Mouse (Mus musculus) cerebellum, postnatal 10 days (tissue): ENCODE measurements around the gene Cep295.
"Not testable (repeated sequence)": the region's sequence is repeated elsewhere in the genome, so short reads cannot be mapped to it uniquely, and the experiment has no call there.

Experiments
- DNase-seq, 2 experiments: peaks; one replicate each; pipeline ENCODE4 v3.0.0; 2021; ENCODE audit warnings: mixed read lengths in 2 of 2

Gene Cep295

DNA sequence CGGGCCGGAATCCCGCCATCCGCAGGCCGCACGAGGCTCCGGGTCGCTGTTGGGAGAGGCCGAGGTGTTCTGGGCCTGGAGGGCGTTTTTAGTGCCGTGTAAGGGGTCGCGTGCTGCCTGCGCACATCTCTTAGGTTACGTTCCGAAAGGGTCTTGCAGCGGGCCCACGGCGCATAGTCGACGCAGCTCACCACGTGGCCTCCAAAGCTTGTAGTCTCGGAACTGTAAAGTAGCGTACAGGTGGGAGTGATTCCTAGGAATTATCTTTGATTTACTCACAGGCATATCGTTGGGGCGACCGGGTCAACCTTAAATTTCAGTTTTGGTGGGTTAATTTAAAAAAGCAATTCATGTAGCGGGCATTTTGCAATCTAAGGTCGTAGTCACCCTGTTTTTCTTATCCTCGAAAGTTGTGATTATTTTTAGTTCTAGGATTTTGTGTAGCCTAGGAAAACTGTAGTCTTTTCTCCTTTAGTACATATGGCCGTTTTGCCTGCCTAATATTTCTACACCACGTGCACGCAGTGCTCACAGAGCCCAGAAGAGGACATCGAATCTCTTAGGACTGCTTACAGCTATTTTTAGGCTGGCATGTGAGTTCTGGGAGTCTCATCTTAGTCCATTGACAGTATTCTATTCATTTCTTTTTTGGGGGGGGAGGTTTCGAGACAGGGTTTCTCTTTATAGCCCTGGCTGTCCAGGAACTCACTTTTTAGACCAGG is 51.0 kb downstream of the Cep295 start, which contains the start of gene 4931406C07Rik:
TSS of gene 4931406C07Rik (minus strand) at position 51 of the 722 bp plus-strand sequence.
- peak in 1 of 2 experiments; percentile 19 for DNase-seq

DNA sequence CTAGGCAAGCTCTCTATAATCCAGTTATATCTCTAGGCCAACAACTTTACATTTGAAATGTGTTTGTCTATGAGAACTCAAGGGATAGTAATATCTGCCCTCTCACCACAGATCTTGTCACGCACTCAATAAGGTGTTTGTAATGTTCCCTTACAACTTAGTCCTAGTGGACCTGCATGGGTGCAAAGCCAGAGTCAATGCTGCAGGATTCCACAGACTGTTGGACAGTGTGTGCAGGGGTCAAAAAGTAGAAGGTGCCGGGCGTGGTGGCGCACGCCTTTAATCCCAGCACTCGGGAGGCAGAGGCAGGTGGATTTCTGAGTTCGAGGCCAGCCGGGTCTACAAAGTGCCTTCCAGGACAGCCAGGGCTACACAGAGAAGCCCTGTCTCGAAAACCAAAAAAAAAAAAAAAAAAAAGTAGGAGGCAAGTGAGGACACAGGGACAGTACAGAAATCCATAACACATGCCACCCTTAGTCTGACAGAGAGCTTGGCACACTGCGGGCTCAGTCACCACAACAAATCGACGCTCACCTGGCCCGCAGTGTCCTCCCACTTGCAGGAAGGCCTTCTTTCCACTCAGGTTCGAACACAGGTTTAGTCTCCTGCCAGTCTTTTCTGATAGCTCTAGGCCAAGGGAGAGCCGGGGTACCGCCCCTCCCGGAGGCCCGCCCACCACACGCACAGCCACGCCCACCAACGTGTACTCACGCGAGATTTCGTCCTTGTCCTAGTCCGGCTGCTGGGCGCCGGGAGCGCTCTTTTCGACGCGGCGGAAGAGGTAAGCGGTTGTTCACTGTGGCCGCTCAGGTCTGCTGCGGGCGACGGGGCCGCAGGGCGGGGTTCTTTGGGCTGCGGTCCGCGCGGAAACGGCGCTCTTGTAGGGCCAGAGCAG is 51.8 kb downstream of the Cep295 start, which contains the start of gene Taf1d:
TSS of gene Taf1d (plus strand) at position 712 of the 895 bp plus-strand sequence.
- peak; percentile 99 for DNase-seq

DNA sequence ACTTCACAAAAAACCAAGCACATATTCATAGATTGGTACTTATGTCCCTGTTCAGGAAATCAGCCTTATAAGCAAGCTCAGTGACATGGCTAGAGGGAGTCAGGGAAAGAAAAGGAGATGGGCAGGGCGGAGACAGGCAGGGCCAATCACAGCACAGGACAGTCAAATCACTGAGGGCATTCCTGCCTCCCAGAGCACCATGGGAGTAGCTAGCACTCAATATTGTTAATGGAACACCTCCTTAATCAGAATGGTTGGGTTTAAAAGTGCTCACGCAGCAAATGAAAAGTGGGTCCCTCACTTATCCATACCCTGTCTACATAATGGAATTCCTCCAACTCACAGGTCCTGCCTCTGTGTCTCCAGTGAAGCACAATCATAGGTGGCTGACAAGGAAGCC is 54.7 kb downstream of the Cep295 start:
- DNase-seq: no peak

DNA sequence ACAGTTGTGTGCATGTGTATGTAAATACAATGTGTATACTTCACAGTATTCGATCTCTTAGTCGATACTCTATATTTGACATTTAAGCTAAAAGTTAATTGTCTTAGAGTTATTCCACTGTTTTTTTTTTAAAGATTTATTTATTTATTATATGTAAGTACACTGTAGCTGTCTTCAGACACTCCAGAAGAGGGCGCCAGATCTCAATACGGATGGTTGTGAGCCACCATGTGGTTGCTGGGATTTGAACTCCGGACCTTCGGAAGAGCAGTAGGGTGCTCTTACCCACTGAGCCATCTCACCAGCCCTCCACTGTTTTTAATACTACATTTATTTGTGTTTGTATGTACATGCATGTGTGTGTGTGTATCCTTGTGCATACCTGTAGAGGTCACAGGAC is 55.6 kb downstream of the Cep295 start:
- not testable (repeated sequence) for DNase-seq

DNA sequence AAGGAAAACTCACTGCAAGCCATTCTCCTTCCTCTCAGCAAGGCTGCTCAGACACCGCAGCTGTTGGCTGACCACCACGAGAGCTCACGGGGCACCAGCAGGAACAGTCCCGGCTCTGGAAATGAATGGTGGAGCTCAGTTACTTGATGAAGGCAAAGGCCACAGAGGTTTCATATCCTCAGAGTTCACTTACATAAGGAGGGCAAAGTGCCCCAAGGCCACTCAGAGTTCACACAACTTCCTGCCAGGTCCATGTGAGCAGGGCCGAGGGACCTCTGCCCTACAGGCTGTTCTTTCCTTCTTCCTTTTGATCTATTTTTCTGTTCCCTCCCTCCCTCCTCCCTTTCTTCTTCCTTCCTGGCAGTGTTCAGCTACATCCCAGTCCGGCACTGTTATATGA is 56.2 kb downstream of the Cep295 start:
- DNase-seq: no peak

DNA sequence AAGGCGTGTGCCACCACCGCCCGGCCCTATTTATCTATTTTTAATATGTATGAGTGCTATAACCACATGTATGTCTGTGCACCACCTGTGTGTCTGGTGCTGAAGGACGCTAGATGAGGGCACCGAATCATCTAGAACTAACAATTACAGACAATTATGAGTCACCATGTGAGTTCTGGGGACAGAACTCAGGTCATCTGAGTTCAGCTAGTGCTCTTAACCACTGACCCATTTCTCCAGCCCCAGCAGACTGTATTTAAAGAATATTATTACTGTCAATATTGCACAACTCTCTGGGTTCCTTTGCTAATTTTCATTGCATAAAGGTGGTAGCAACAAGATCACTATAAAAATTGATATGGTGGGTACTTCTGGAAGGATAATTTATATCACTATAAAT is 57.5 kb downstream of the Cep295 start:
- no peak for DNase-seq

DNA sequence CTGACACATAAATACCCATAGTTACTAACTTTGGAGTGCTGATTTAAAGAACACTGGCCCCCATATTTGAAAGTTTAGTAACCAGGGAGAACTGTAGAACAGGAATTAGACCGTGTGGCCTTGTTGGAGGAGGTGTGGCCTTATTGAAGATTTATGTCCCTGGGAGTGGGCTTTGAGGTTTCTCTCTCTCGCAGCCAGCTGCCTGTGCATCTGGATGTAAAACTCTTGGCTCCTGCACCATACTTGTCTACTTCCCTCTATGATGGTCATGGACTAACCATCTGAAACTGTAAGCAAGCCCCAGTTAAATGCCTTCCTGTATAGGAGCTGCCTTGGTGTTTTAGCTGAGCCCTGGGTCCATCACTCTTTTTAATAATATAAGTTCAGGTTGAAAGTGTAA is 59.1 kb downstream of the Cep295 start:
- no peak for DNase-seq

DNA sequence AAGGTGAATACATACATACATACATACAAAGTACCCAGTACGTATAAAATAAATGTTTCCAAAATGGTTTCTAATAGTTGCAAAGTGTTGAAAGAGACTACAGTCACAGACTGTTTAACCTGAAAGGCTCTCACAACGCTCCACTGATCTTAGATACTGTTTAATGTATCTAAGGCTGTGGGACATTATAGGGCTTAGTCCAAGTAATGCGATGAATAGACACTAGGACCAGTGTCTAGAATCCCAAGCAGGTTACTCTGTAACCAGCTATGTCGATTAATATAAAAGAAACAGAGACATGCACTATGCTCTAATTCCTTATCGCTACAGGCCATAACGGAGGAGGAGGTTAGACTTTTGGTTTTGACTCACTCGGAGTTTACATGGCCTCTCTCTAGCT is 60.5 kb downstream of the Cep295 start:
- DNase-seq: no peak

DNA sequence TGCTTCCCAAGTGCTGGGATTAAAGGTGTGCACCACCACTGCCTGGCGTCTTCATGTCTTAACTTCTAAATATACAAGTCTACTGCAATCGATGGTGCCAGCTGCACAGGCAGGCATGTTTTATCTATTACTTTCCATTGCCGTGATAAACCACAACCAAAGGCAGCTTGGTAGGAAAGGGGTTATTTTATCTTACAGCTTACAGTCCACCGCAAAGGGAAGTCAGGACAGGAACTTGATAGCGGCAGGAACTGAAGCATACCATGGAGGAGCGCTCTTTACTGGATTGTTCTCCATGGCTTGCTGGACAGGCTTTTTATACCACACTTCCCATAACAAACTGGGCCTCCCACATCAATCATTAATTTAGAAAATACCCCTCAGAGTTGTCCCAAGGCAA is 68.3 kb downstream of the Cep295 start:
- no peak for DNase-seq

DNA sequence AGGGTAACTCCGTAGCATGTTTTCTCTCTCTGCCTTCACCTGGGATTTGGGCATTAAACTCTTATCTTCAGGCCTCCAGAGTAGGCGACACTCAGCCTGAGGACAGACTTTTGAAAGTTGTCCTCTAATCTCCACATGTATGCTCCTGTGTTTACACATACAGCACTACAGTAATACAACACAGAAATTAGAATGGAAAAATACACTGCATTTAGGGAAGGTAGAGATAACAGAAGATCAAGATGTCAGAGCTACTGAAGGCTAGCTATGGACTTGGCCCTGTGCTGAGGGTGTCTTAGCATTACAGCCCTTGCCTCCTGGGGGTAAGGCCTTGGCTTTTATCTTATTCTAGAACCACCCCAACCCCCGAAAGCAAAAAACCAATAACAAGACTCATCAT is 69.2 kb downstream of the Cep295 start:
- no peak for DNase-seq

DNA sequence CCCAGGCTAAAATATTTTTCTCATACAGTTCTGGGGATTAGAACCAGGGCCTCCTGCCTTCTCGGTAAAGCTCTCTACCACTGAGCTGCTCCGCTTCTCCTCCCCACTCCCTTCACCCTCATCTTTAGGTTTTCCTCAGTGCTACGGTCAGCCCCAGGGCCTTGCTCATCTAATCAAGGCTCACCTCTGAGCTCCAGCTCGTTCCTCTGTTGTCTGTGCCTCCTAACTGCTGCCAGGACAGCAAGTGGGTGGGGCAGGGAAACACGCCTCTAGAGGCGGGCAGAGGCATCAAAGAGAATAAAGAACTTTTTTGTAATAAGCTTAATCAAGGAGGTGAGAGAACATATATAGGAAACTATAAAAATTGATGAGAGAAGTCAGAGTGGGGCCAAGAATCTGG is 69.7 kb downstream of the Cep295 start:
- no peak for DNase-seq

DNA sequence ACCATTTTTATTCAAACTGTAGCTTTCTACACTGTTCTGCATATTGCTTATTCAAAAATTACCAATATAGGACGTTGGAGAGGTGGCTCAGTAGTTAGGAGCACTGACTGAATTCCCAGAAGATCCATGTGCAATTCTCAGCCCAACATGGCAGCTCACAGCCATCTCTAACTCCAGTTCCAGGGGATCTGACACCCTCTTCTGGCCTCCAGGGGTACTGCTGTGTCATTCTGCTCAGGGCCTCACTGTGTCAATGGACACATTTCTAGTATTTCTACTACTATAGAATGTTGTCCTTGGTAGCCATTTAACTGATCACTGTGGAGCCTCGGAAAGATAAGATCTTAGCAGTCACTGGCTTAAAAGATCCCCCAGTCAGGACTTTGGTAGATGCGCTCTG is 72.1 kb downstream of the Cep295 start:
- no peak for DNase-seq

DNA sequence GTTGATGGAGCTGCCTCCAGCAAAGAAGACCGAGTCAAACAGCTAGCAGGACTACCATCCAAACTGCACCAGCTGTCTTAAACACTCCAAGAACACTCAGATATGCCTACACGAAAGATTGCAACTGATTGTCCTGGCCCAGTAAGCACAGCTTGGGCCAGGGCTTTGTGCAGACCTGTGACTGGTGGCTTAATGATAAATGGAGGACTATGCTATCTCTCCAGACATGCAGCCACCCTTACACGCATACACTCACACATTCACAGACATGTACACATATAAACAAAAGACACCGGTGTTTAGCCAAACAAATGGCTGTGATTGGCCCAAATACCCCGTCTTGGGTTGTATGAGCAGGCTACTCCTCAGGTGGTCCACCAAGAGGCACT is 77.1 kb downstream of the Cep295 start:
- DNase-seq: no peak

DNA sequence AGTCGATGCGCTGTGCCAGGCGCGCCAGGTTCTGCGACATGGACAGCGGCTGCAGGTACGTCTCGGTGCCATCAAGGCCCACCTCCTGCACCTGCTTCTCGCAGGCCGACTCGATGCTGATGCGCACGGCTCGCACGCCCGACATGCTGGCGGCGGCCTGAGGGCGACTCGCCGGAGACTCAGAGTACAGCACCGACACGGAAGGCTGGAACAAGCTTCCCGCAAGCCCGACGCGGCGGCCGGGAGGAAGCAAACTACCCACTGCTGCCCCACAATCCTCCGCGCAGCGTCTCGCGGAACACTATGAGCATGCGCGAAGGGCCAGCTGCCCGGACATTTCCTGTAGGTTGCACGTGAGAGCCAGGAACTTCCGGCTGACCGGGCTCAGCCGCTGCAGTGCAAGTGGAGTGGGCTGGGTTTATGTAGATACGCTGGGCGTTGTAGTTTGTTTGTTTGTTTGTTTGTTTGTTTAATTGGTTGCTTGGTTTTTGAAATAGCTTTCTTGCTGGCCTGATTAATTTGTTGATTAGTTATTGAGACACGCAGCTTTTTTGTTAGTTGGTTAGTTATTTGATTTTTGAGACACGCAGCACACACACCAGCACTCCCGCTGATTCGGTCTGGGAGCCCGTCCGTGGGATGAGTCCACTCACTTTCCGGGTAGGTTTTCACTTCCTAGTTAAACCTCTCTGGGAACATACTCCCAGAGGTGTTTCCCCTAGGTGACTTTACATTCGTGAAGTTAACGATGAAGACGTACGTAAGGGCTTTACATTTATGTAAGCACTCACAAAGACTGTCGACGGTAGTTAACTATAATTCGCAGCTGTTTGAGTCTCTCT is 77.7 kb downstream of the Cep295 start, which contains the start of gene Med17:
TSS of gene Med17 (minus strand) at position 283 of the 842 bp plus-strand sequence.
- DNase-seq: peak; percentile 94 to 96

DNA sequence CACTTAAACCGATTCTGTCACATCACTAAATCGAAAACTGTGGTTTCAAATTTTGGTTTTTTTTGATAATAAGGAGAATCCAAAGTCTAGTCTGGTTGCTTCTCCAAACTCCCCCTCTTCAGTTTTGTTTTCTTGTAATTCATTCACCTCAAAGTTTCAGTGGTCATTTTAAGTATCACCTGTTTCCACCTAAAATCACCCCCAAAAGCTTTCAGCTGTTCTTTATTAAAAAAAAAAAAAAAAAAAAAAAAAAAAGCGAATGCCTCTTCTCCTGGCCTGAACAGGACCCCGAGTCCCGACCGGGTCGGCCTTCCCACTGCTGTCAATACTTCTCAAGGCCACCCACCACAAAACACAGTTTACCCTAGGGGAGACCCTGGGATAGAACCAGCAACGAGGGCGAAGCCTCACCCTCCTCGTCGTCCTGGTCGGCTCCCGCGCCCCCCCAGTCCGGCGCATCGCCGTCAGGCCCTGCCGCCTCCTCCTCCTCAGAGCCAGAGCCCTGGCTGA is 78.4 kb downstream of the Cep295 start:
- no peak for DNase-seq

DNA sequence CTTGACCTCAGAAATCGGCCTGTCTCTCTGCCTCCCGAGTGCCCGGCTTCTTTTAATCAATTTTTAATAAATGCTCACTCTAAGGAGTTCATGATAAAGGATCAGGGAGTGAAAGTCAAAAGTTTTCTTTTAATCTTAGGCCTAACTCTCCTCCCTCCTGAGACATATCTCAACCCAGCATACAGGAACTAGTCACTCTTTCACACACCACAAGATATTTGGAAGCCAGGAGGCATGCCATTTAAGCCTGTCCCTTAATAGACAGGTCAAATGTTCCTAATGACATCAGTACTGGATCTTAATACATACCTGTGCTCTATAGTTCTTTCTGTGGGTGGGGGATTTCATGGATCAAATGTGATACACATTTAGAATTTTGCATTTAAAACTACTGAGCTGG is 79.2 kb downstream of the Cep295 start:
- no peak for DNase-seq

DNA sequence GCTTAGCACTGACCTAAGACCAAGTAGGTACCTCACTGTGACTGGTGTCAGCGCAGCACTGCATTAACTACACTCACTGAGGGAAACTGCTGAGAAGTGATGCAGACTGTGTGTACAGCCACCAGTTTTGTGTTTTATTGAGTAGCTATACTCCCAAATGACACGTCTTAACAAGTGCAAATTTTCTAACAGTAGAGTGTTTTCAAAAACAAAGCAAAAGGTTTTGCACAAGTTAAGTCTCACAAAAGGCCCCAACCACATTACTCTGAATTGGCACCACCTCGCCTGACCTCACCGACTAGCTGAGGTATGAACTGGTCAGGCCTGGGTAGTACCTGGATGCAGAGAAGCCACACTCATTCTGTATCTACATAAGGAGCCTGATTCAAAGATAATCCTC is 80.7 kb downstream of the Cep295 start:
- no peak for DNase-seq

DNA sequence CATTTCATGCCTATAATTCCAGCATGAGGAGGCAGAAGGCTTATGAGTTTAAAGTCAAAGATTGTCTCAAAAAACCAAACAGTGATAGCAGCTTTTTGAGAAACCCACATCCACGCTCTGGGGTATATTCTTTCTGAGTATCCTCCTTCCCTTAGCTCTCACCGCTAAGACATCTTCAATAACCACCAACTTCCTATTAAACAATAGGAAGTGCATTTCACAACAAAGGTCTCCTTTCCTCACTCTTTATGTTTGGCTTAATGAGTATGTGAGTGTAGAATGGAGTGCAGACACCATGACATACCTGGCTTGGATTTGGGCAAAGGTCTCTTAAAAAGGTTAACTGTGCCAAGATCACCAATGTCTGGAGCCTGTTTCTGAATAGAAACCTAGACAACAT is 83.6 kb downstream of the Cep295 start:
- no peak for DNase-seq
